Mouse (Mus musculus) MN1 (cell line): Measurements from ENCODE around the gene Atp8a2.
"Not testable (repeated sequence)": the region's sequence is repeated elsewhere in the genome, so short reads cannot be mapped to it uniquely, and the experiment has no call there.

Source experiments
- DNase-seq: peaks from one replicate; pipeline ENCODE4 v3.0.0-alpha.2; 2016; ENCODE audit warnings: low spot score

The Atp8a2 gene

GRCm38 (mm10) chr14:59843264-59843942 lies 353.6 kb downstream of the Atp8a2 start:
- DNase-seq: no peak

- DNase-seq: no peak
Measured at GRCm38 (mm10) chr14:59839951-59840720, 356.8 kb downstream of the Atp8a2 start.

- not testable (repeated sequence) for DNase-seq
Measured at GRCm38 (mm10) chr14:59838446-59839259, 358.3 kb downstream of the Atp8a2 start.

GRCm38 (mm10) chr14:59837691-59838241 lies 359.2 kb downstream of the Atp8a2 start:
- not testable (repeated sequence) for DNase-seq

- DNase-seq: no peak
Measured at GRCm38 (mm10) chr14:59836876-59837543, 360.0 kb downstream of the Atp8a2 start.

- DNase-seq: no peak
Measured at GRCm38 (mm10) chr14:59829580-59829979, 367.4 kb downstream of the Atp8a2 start.

GRCm38 (mm10) chr14:59827409-59827808 lies 369.6 kb downstream of the Atp8a2 start:
- no peak for DNase-seq

GRCm38 (mm10) chr14:59820115-59820419 lies 376.9 kb downstream of the Atp8a2 start:
- no peak for DNase-seq

- peak; percentile 29 for DNase-seq
Measured at GRCm38 (mm10) chr14:59819215-59820114, 377.5 kb downstream of the Atp8a2 start.

- DNase-seq: not testable (repeated sequence)
Measured at GRCm38 (mm10) chr14:59810316-59810715, 386.7 kb downstream of the Atp8a2 start.

GRCm38 (mm10) chr14:59809790-59810189 lies 387.2 kb downstream of the Atp8a2 start:
- DNase-seq: no peak

- no peak for DNase-seq
Measured at GRCm38 (mm10) chr14:59807528-59808300, 389.3 kb downstream of the Atp8a2 start.

- no peak for DNase-seq
Measured at GRCm38 (mm10) chr14:59806910-59807309, 390.1 kb downstream of the Atp8a2 start.

- DNase-seq: no peak
Measured at GRCm38 (mm10) chr14:59806159-59806558, 390.8 kb downstream of the Atp8a2 start.

- no peak for DNase-seq
Measured at GRCm38 (mm10) chr14:59805683-59806082, 391.3 kb downstream of the Atp8a2 start.

GRCm38 (mm10) chr14:59801961-59802599 lies 394.9 kb downstream of the Atp8a2 start:
- no peak for DNase-seq

GRCm38 (mm10) chr14:59799511-59799910 lies 397.5 kb downstream of the Atp8a2 start:
- no peak for DNase-seq

GRCm38 (mm10) chr14:59793841-59794240 lies 403.1 kb downstream of the Atp8a2 start:
- no peak for DNase-seq
